9 mouse cellular contexts compared by ENCODE assay signal in the genomic region with DNA sequence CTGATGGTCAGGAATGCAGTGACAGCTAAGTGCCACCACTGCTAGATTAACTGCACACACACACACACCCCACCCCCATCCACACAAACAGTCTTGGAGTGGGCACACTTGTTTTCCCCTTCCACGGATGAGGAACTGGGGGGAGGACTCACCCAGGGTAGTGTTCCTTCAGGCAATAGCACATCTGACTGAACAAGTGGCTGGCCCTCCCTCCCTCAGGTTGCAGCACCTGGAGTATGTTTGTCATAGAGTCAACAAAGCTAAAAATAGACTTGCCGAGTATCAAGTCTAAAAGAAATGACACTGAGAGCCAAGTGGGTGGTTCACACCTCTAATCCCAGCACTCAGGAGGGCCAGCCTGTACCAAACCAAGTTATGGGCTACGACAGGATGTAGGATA.
DNase-seq lines count a peak whose midpoint lies in the region; ATAC-seq and TF ChIP-seq lines count a peak whose summit lies in the region.
"Had no signal": no experiment of that assay in that cellular context is flagged by ENCODE, and none has a peak within 500 bp of the region (broad histone marks: within the 10 kb centered on the region; RNA-seq: fewer than 3 reads in every experiment).

No protein-coding gene starts in this region.

- no peak for TF ChIP-seq CTCF in liver, adult 2 months (IDR thresholded peaks at IDR 0.05; ENCODE audit: low read depth, low read length)
- TF ChIP-seq CTCF in stomach, postnatal 0 days (IDR thresholded peaks at IDR 0.05; ENCODE audit: low read depth): no peak

- 35% methylated on average over 3 of the region's 3 CpGs for WGBS in liver, adult 2 months
- WGBS in liver, embryonic 11.5 days: 39% methylated on average over 3 of the region's 3 CpGs
- WGBS in intestine, embryonic 15.5 days: 23% methylated on average over 3 of the region's 3 CpGs
- WGBS in limb, embryonic 13.5 days: 36% methylated on average over 3 of the region's 3 CpGs
- 24% methylated on average over 3 of the region's 3 CpGs for WGBS in stomach, postnatal 0 days
- 81% methylated on average over 3 of the region's 3 CpGs for WGBS in midbrain, embryonic 14.5 days

- TF ChIP-seq POLR2A in liver, adult 2 months (IDR thresholded peaks at IDR 0.05; ENCODE audit: extremely low read depth, insufficient read depth, low read length): no peak

- H3K27ac ChIP-seq in liver, adult 2 months (replicated peaks; ENCODE audit: insufficient read depth, low read depth, low read length): peak overlapping the region; percentile 4; the same call in 1 of the 2 replicates
- H3K27ac ChIP-seq in liver, embryonic 11.5 days (ENCODE audit: low read depth, low read length): no peak overlapping the region
- no peak overlapping the region for H3K27ac ChIP-seq in intestine, embryonic 15.5 days
- H3K27ac ChIP-seq in limb, embryonic 13.5 days: 0 out of 2 replicates have a peak overlapping the region, but pooled peaks have one; percentile 22
- peak overlapping the region; percentile 69 for H3K27ac ChIP-seq in stomach, postnatal 0 days (replicated peaks)
- H3K27ac ChIP-seq in midbrain, embryonic 14.5 days (replicated peaks; ENCODE audit: low read depth, low read length): no peak overlapping the region
- H3K27ac ChIP-seq: liver, embryonic 15.5 days had no signal

- H3K4me3 ChIP-seq in liver, adult 2 months (ENCODE audit: insufficient read depth, low read depth, low read length): no peak overlapping the region
- no peak overlapping the region for H3K4me3 ChIP-seq in liver, embryonic 11.5 days (ENCODE audit: low read depth, low read length)
- H3K4me3 ChIP-seq in intestine, embryonic 15.5 days (replicated peaks): no peak overlapping the region
- no peak overlapping the region for H3K4me3 ChIP-seq in limb, embryonic 13.5 days
- H3K4me3 ChIP-seq in stomach, postnatal 0 days (ENCODE audit: low read depth, low read length): no peak overlapping the region
- H3K4me3 ChIP-seq in midbrain, embryonic 14.5 days (replicated peaks; ENCODE audit: low read depth, low read length): no peak overlapping the region
- H3K4me3 ChIP-seq: liver, embryonic 15.5 days had no signal

- H3K79me2 ChIP-seq in liver, adult 2 months (ENCODE audit: control insufficient read depth, insufficient read depth, low read length): no peaks in the 10 kb centered on the region

- ATAC-seq in liver, embryonic 11.5 days (replicated peaks; ENCODE audit: low FRiP score): no peak
- peak; percentile 71 for ATAC-seq in intestine, embryonic 15.5 days
- no peak for ATAC-seq in limb, embryonic 13.5 days (ENCODE audit: low FRiP score, low read depth)
- peak; percentile 86 for ATAC-seq in stomach, postnatal 0 days (ENCODE audit: low FRiP score, low TSS enrichment)
- ATAC-seq in midbrain, embryonic 14.5 days (ENCODE audit: low FRiP score, low TSS enrichment): no peak
- no peak for ATAC-seq in monocyte, adult 5-6 weeks (replicated peaks; ENCODE audit: insufficient number of reproducible peaks, low FRiP score, low TSS enrichment, poor library complexity, severe bottlenecking)

- no peaks in the 10 kb centered on the region for H3K27me3 ChIP-seq in liver, adult 2 months (ENCODE audit: control insufficient read depth, insufficient read depth, low read length)
- no peaks in the 10 kb centered on the region for H3K27me3 ChIP-seq in liver, embryonic 11.5 days (replicated peaks; ENCODE audit: control insufficient read depth, insufficient read depth, low read length)
- H3K27me3 ChIP-seq in intestine, embryonic 15.5 days (replicated peaks): no peaks in the 10 kb centered on the region
- H3K27me3 ChIP-seq in limb, embryonic 13.5 days: no peaks in the 10 kb centered on the region
- no peaks in the 10 kb centered on the region for H3K27me3 ChIP-seq in stomach, postnatal 0 days (ENCODE audit: control insufficient read depth, insufficient read depth, low read length)
- no peaks in the 10 kb centered on the region for H3K27me3 ChIP-seq in midbrain, embryonic 14.5 days (ENCODE audit: control insufficient read depth, insufficient read depth, low read length)
- H3K27me3 ChIP-seq: liver, embryonic 15.5 days had no signal

- no peaks in the 10 kb centered on the region for H3K9me3 ChIP-seq in liver, embryonic 11.5 days (ENCODE audit: control insufficient read depth, low read length)
- no peaks in the 10 kb centered on the region for H3K9me3 ChIP-seq in intestine, embryonic 15.5 days
- H3K9me3 ChIP-seq in limb, embryonic 13.5 days: no peaks in the 10 kb centered on the region
- no peaks in the 10 kb centered on the region for H3K9me3 ChIP-seq in stomach, postnatal 0 days (ENCODE audit: control insufficient read depth, low read length)
- no peaks in the 10 kb centered on the region for H3K9me3 ChIP-seq in midbrain, embryonic 14.5 days (ENCODE audit: control insufficient read depth, low read length)
- H3K9me3 ChIP-seq: liver, embryonic 15.5 days had no signal

- TF ChIP-seq EP300 in stomach, postnatal 0 days (optimal IDR thresholded peaks at IDR 0.05): no peak

- no peak overlapping the region for H3K4me2 ChIP-seq in liver, embryonic 11.5 days
- H3K4me2 ChIP-seq in intestine, embryonic 15.5 days (replicated peaks): no peak overlapping the region
- H3K4me2 ChIP-seq in limb, embryonic 13.5 days (replicated peaks): no peak overlapping the region
- no peak overlapping the region for H3K4me2 ChIP-seq in stomach, postnatal 0 days (replicated peaks; ENCODE audit: low read depth)
- no peak overlapping the region for H3K4me2 ChIP-seq in midbrain, embryonic 14.5 days (ENCODE audit: low read length)
- H3K4me2 ChIP-seq: liver, embryonic 15.5 days had no signal

- DNase-seq in liver, adult 2 months (ENCODE audit: extremely low read depth, low read depth, low spot score): no peak
- DNase-seq in liver, embryonic 11.5 days (ENCODE audit: low spot score): no peak
- DNase-seq in stomach, postnatal 0 days (ENCODE audit: low spot score): peak; percentile 69
- no peak for DNase-seq in midbrain, embryonic 14.5 days
- DNase-seq: cerebellum, adult 8-10 months had no signal

- no peaks in the 10 kb centered on the region for H3K36me3 ChIP-seq in liver, adult 2 months (ENCODE audit: control insufficient read depth, insufficient read depth, low read length)
- H3K36me3 ChIP-seq in liver, embryonic 11.5 days (ENCODE audit: control insufficient read depth, insufficient read depth, low read length): no peaks in the 10 kb centered on the region
- no peaks in the 10 kb centered on the region for H3K36me3 ChIP-seq in intestine, embryonic 15.5 days
- no peaks in the 10 kb centered on the region for H3K36me3 ChIP-seq in limb, embryonic 13.5 days
- H3K36me3 ChIP-seq in stomach, postnatal 0 days (ENCODE audit: control insufficient read depth, insufficient read depth, low read length): no peaks in the 10 kb centered on the region
- no peaks in the 10 kb centered on the region for H3K36me3 ChIP-seq in midbrain, embryonic 14.5 days (ENCODE audit: control insufficient read depth, insufficient read depth, low read length)
- H3K36me3 ChIP-seq: liver, embryonic 15.5 days had no signal

- no peaks in the 10 kb centered on the region for H3K4me1 ChIP-seq in liver, adult 2 months (ENCODE audit: control insufficient read depth, insufficient read depth, low read length)
- H3K4me1 ChIP-seq in liver, embryonic 11.5 days (replicated peaks; ENCODE audit: control insufficient read depth, insufficient read depth, low read length): peaks cover 10% of the 10 kb centered on the region; the same call in 1 of the 2 replicates
- no peaks in the 10 kb centered on the region for H3K4me1 ChIP-seq in intestine, embryonic 15.5 days (replicated peaks)
- no peaks in the 10 kb centered on the region; the same call in none of the 2 replicates for H3K4me1 ChIP-seq in limb, embryonic 13.5 days
- no peaks in the 10 kb centered on the region for H3K4me1 ChIP-seq in stomach, postnatal 0 days (replicated peaks; ENCODE audit: control insufficient read depth, insufficient read depth)
- peaks cover 4% of the 10 kb centered on the region; the same call in 1 of the 2 replicates for H3K4me1 ChIP-seq in midbrain, embryonic 14.5 days (ENCODE audit: control insufficient read depth, insufficient read depth, low read length)
- H3K4me1 ChIP-seq: liver, embryonic 15.5 days had no signal

- H3K9ac ChIP-seq in liver, adult 2 months (ENCODE audit: low read depth, low read length): no peak overlapping the region
- H3K9ac ChIP-seq in liver, embryonic 11.5 days (ENCODE audit: low read depth, low read length): no peak overlapping the region
- no peak overlapping the region for H3K9ac ChIP-seq in intestine, embryonic 15.5 days
- no peak overlapping the region for H3K9ac ChIP-seq in limb, embryonic 13.5 days
- H3K9ac ChIP-seq in stomach, postnatal 0 days (ENCODE audit: low read length): no peak overlapping the region
- no peak overlapping the region for H3K9ac ChIP-seq in midbrain, embryonic 14.5 days (replicated peaks; ENCODE audit: low read length)
- H3K9ac ChIP-seq: liver, embryonic 15.5 days had no signal

Comparison
In these comparisons a context has a peak if more than half of its experiments do, and no peak if none do; other contexts are left out.
1. H3K27ac ChIP-seq: peak in liver, adult 2 months (single experiment), limb, embryonic 13.5 days (single experiment) and stomach, postnatal 0 days (single experiment); none in liver, embryonic 11.5 days (single experiment), intestine, embryonic 15.5 days (single experiment) and midbrain, embryonic 14.5 days (single experiment).
2. ATAC-seq: peak in intestine, embryonic 15.5 days (single experiment) and stomach, postnatal 0 days (single experiment); none in liver, embryonic 11.5 days (single experiment), limb, embryonic 13.5 days (single experiment), midbrain, embryonic 14.5 days (single experiment) and monocyte, adult 5-6 weeks (single experiment).